ENCODE assay signal across 36 mouse cellular contexts in genomic region chr17:17857446-17857845, GRCm38 (mm10). TPM values are rescaled to one million over a fixed set of nuclear protein-coding genes. Genes with fewer than 3 reads are reported as not detected.
DNase-seq lines count a peak whose midpoint lies in the region; ATAC-seq and TF ChIP-seq lines count a peak whose summit lies in the region.
"Had no signal": no experiment of that assay in that cellular context is flagged by ENCODE, and none has a peak within 500 bp of the region (broad histone marks: within the 10 kb centered on the region; RNA-seq: fewer than 3 reads in every experiment).

No protein-coding gene starts in this region.

- no peak for ATAC-seq in embryonic facial prominence, embryonic 14.5 days (ENCODE audit: low read depth)
- 0 out of 2 replicates have a peak, but pooled peaks have one; percentile 37 for ATAC-seq in embryonic facial prominence, embryonic 15.5 days (ENCODE audit: insufficient number of reproducible peaks, low FRiP score, low TSS enrichment, low read depth)
- ATAC-seq: forebrain, embryonic 14.5 days; forebrain, postnatal 0 days; intestine, postnatal 0 days; Patski had no signal

- no peak overlapping the region for H3K9ac ChIP-seq in embryonic facial prominence, embryonic 14.5 days (ENCODE audit: low read depth, low read length)
- H3K9ac ChIP-seq in embryonic facial prominence, embryonic 15.5 days: no peak overlapping the region
- H3K9ac ChIP-seq: embryonic facial prominence, embryonic 13.5 days; forebrain, postnatal 0 days; heart, embryonic 13.5 days; hindbrain, embryonic 12.5 days; hindbrain, embryonic 15.5 days had no signal

- H3K36me3 ChIP-seq in embryonic facial prominence, embryonic 14.5 days (ENCODE audit: control insufficient read depth, insufficient read depth, low read length): 0 out of 2 replicates have a peak, but pooled peaks cover 5% of the 10 kb centered on the region
- peaks cover 3% of the 10 kb centered on the region; the same call in 1 of the 2 replicates for H3K36me3 ChIP-seq in embryonic facial prominence, embryonic 10.5 days (replicated peaks)
- H3K36me3 ChIP-seq in C2C12 (ENCODE audit: control insufficient read depth, insufficient read depth): no peaks in the 10 kb centered on the region
- H3K36me3 ChIP-seq in embryonic facial prominence, embryonic 15.5 days: peaks cover under 1% of the 10 kb centered on the region; the same call in 1 of the 2 replicates
- H3K36me3 ChIP-seq: G1E; heart, embryonic 10.5 days had no signal

- H3K4me1 ChIP-seq in embryonic facial prominence, embryonic 14.5 days (ENCODE audit: control insufficient read depth, insufficient read depth, low read length): peaks cover 8% of the 10 kb centered on the region
- peaks cover 12% of the 10 kb centered on the region for H3K4me1 ChIP-seq in embryonic facial prominence, embryonic 10.5 days
- H3K4me1 ChIP-seq in embryonic facial prominence, embryonic 15.5 days: peaks cover 10% of the 10 kb centered on the region; the same call in 1 of the 2 replicates
- H3K4me1 ChIP-seq: heart, embryonic 13.5 days; hindbrain, embryonic 12.5 days; hindbrain, embryonic 15.5 days had no signal

- no peak overlapping the region for H3ac ChIP-seq in C2C12 (ENCODE audit: control insufficient read depth, insufficient read length, low read depth)

- TF ChIP-seq CTCF in C2C12 (IDR thresholded peaks at IDR 0.05; ENCODE audit: control insufficient read depth, insufficient read depth, insufficient read length): no peak

- H3K79me3 ChIP-seq in C2C12 (ENCODE audit: low read depth): peaks cover 6% of the 10 kb centered on the region

- DNase-seq in embryonic facial prominence, embryonic 14.5 days (ENCODE audit: low spot score): peak; percentile 29
- DNase-seq in embryonic facial prominence, embryonic 10.5 days (ENCODE audit: low spot score): no peak
- peak; percentile 80 for DNase-seq in 3T3-L1 (ENCODE audit: low read depth, low spot score)
- no peak for DNase-seq in layer of hippocampus, postnatal 25 days (ENCODE audit: extremely low spot score in 1 of 2, low spot score in 1 of 2)
- DNase-seq in heart, adult 8-10 months (ENCODE audit: low spot score): no peak
- DNase-seq: adrenal gland, postnatal 10 days; adrenal gland, postnatal 36 days; cerebellum, adult 18-20 months; cerebellum, adult 9-10 months; cerebellum, postnatal 36 days; forebrain, postnatal 0 days; gastrocnemius, adult 2 months; gastrocnemius, postnatal 14 days; heart, adult 18-20 months; kidney, adult 2 months had no signal

- WGBS in embryonic facial prominence, embryonic 14.5 days: 75% methylated on average over 1 of the region's 1 CpGs
- WGBS in embryonic facial prominence, embryonic 10.5 days: 96% methylated on average over 1 of the region's 1 CpGs
- WGBS in embryonic facial prominence, embryonic 15.5 days: 76% methylated on average over 1 of the region's 1 CpGs

- H3K79me2 ChIP-seq in C2C12 (ENCODE audit: control insufficient read depth, insufficient read depth): peaks cover 28% of the 10 kb centered on the region

- H3K4me3 ChIP-seq in embryonic facial prominence, embryonic 14.5 days (ENCODE audit: low read depth, low read length): no peak overlapping the region
- no peak overlapping the region for H3K4me3 ChIP-seq in embryonic facial prominence, embryonic 10.5 days
- no peak overlapping the region for H3K4me3 ChIP-seq in C2C12 (ENCODE audit: insufficient read depth, poor library complexity, severe bottlenecking)
- H3K4me3 ChIP-seq in embryonic facial prominence, embryonic 15.5 days (replicated peaks): no peak overlapping the region
- H3K4me3 ChIP-seq: embryonic facial prominence, embryonic 13.5 days; gastrocnemius, adult 2 months; heart, embryonic 10.5 days; heart, embryonic 13.5 days; hindbrain, embryonic 12.5 days; hindbrain, embryonic 15.5 days had no signal

- H3K9me3 ChIP-seq in embryonic facial prominence, embryonic 14.5 days (ENCODE audit: control insufficient read depth, low read length): no peaks in the 10 kb centered on the region
- no peaks in the 10 kb centered on the region for H3K9me3 ChIP-seq in embryonic facial prominence, embryonic 10.5 days
- H3K9me3 ChIP-seq in embryonic facial prominence, embryonic 15.5 days (replicated peaks): no peaks in the 10 kb centered on the region
- H3K9me3 ChIP-seq: embryonic facial prominence, embryonic 13.5 days; G1E; heart, embryonic 10.5 days; heart, embryonic 13.5 days; hindbrain, embryonic 12.5 days; hindbrain, embryonic 15.5 days had no signal

- H3K4me2 ChIP-seq in embryonic facial prominence, embryonic 14.5 days (ENCODE audit: low read depth, low read length): no peak overlapping the region
- H3K4me2 ChIP-seq in embryonic facial prominence, embryonic 15.5 days (replicated peaks): no peak overlapping the region
- H3K4me2 ChIP-seq: embryonic facial prominence, embryonic 13.5 days; heart, embryonic 13.5 days; hindbrain, embryonic 12.5 days; hindbrain, embryonic 15.5 days had no signal

- H3K27me3 ChIP-seq in embryonic facial prominence, embryonic 14.5 days (replicated peaks; ENCODE audit: control insufficient read depth, insufficient read depth, low read length): no peaks in the 10 kb centered on the region
- H3K27me3 ChIP-seq in embryonic facial prominence, embryonic 10.5 days (replicated peaks; ENCODE audit: low read depth, poor library complexity, severe bottlenecking): no peaks in the 10 kb centered on the region
- H3K27me3 ChIP-seq in C2C12 (ENCODE audit: control insufficient read depth, insufficient read depth, insufficient read length): no peaks in the 10 kb centered on the region
- H3K27me3 ChIP-seq in embryonic facial prominence, embryonic 15.5 days: no peaks in the 10 kb centered on the region
- H3K27me3 ChIP-seq: CH12.LX; embryonic facial prominence, embryonic 13.5 days; heart, embryonic 13.5 days; hindbrain, embryonic 12.5 days; hindbrain, embryonic 15.5 days; Patski had no signal

- H3K27ac ChIP-seq in embryonic facial prominence, embryonic 14.5 days (replicated peaks; ENCODE audit: low read depth, low read length): no peak overlapping the region
- no peak overlapping the region for H3K27ac ChIP-seq in embryonic facial prominence, embryonic 10.5 days (replicated peaks)
- no peak overlapping the region for H3K27ac ChIP-seq in embryonic facial prominence, embryonic 15.5 days (replicated peaks)
- H3K27ac ChIP-seq: embryonic facial prominence, embryonic 13.5 days; heart, embryonic 10.5 days; heart, embryonic 13.5 days; hindbrain, embryonic 12.5 days; hindbrain, embryonic 15.5 days had no signal

TF ChIP-seq in C2C12, 6 proteins besides CTCF, POLR2A, EP300 and RAD21:
- peak; percentile 70 for TF ChIP-seq MAX (IDR thresholded peaks at IDR 0.05)
- TF ChIP-seq FOSL1 (IDR thresholded peaks at IDR 0.05; ENCODE audit: insufficient read depth, low read length, poor library complexity, severe bottlenecking): peak; percentile 40
- TF ChIP-seq MYOG (IDR thresholded peaks at IDR 0.05; ENCODE audit: control insufficient read depth, extremely low read depth, insufficient read length): no peak
- TF ChIP-seq MYOD1 (IDR thresholded peaks at IDR 0.05; ENCODE audit: control insufficient read depth, insufficient read length, low read depth): peak; percentile 95
TF ChIP-seq in C2C12: peak in this region for 3.

RNA-seq across cellular contexts. Expression of gene Has1, which starts 2.4 kb away (rescaled TPM):
- 1.0 and 1.7 TPM in 2 replicates for polyA plus RNA-seq in embryonic facial prominence, embryonic 14.5 days (2014; fragmentation: Nextera tagmentation; extraction: Ambion mirVana)
- 1.2 and 1.5 TPM in 2 replicates for polyA plus RNA-seq in embryonic facial prominence, embryonic 10.5 days (2016; fragmentation: Nextera tagmentation; extraction: Ambion mirVana)
- polyA plus RNA-seq in C2C12 (2012; fragmentation: generic; extraction: Trizol): 2.5 TPM
- 1.4 and 1.5 TPM in 2 replicates for polyA plus RNA-seq in embryonic facial prominence, embryonic 15.5 days (2015; fragmentation: Nextera tagmentation; extraction: Ambion mirVana)
- under 1 TPM; 0.40 to 0.42 TPM for total RNA-seq in layer of hippocampus, postnatal 25 days (2021)
- under 1 TPM in 3 of 4 experiments, not detected in 1; 0.57 to 0.97 (median 0.75) TPM for total RNA-seq in heart, adult 8-10 months (2022)
- total RNA-seq: CH12.LX; hematopoietic stem cell, adult 5-6 weeks had no signal
- polyA plus RNA-seq: G1E had no signal

RNA-seq across cellular contexts. Expression of gene Fpr1, which starts 26.3 kb away (rescaled TPM):
- polyA plus RNA-seq in embryonic facial prominence, embryonic 14.5 days (2014; fragmentation: Nextera tagmentation; extraction: Ambion mirVana): 0.30 and 0.89 TPM in 2 replicates
- polyA plus RNA-seq in embryonic facial prominence, embryonic 10.5 days (2016; fragmentation: Nextera tagmentation; extraction: Ambion mirVana): not detected in 2 replicates
- polyA plus RNA-seq in C2C12 (2012; fragmentation: generic; extraction: Trizol): not detected
- polyA plus RNA-seq in embryonic facial prominence, embryonic 15.5 days (2015; fragmentation: Nextera tagmentation; extraction: Ambion mirVana): 0.20 and 0.83 TPM in 2 replicates
- total RNA-seq in layer of hippocampus, postnatal 25 days (2021): not detected
- total RNA-seq in heart, adult 8-10 months (2022): not detected
- total RNA-seq: adrenal gland, adult 18-20 months; adrenal gland, postnatal 36 days; CH12.LX; forebrain, postnatal 0 days; gastrocnemius, adult 2 months; gastrocnemius, postnatal 14 days; heart, adult 18-20 months had no signal
- polyA plus RNA-seq: cortical plate, adult 2 months; embryonic facial prominence, embryonic 13.5 days; forebrain, embryonic 11.5 days; forebrain, embryonic 14.5 days; frontal cortex, adult 2 months; G1E; hindbrain, embryonic 12.5 days; intestine, embryonic 14.5 days; kidney, adult 2 months had no signal

RNA-seq across cellular contexts. Expression of gene Fpr2, which starts 30.2 kb away (rescaled TPM):
- 0.34 and 1.1 TPM in 2 replicates for polyA plus RNA-seq in embryonic facial prominence, embryonic 14.5 days (2014; fragmentation: Nextera tagmentation; extraction: Ambion mirVana)
- not detected in 2 replicates for polyA plus RNA-seq in embryonic facial prominence, embryonic 10.5 days (2016; fragmentation: Nextera tagmentation; extraction: Ambion mirVana)
- not detected for polyA plus RNA-seq in C2C12 (2012; fragmentation: generic; extraction: Trizol)
- polyA plus RNA-seq in embryonic facial prominence, embryonic 15.5 days (2015; fragmentation: Nextera tagmentation; extraction: Ambion mirVana): 0.68 and 0.77 TPM in 2 replicates
- not detected for total RNA-seq in layer of hippocampus, postnatal 25 days (2021)
- under 1 TPM in 2 of 4 experiments, not detected in 2; 0.32 to 0.38 TPM for total RNA-seq in heart, adult 8-10 months (2022)
- total RNA-seq: adrenal gland, adult 18-20 months; adrenal gland, postnatal 36 days; CH12.LX; forebrain, postnatal 0 days; gastrocnemius, adult 2 months; gastrocnemius, postnatal 14 days; heart, adult 18-20 months; heart, postnatal 25 days had no signal
- polyA plus RNA-seq: embryonic facial prominence, embryonic 13.5 days; forebrain, embryonic 11.5 days; forebrain, embryonic 14.5 days; G1E; heart, embryonic 10.5 days; heart, embryonic 13.5 days; hindbrain, embryonic 12.5 days; hindbrain, embryonic 15.5 days; intestine, postnatal 0 days had no signal

RNA-seq across cellular contexts. Expression of gene Fpr3, which starts 30.2 kb away (rescaled TPM):
- not detected in 2 replicates for polyA plus RNA-seq in embryonic facial prominence, embryonic 14.5 days (2014; fragmentation: Nextera tagmentation; extraction: Ambion mirVana)
- polyA plus RNA-seq in embryonic facial prominence, embryonic 10.5 days (2016; fragmentation: Nextera tagmentation; extraction: Ambion mirVana): not detected in 2 replicates
- not detected for polyA plus RNA-seq in C2C12 (2012; fragmentation: generic; extraction: Trizol)
- polyA plus RNA-seq in embryonic facial prominence, embryonic 15.5 days (2015; fragmentation: Nextera tagmentation; extraction: Ambion mirVana): not detected in 2 replicates
- total RNA-seq in layer of hippocampus, postnatal 25 days (2021): not detected
- total RNA-seq in heart, adult 8-10 months (2022): not detected
- total RNA-seq: adrenal gland, adult 18-20 months; adrenal gland, postnatal 10 days; adrenal gland, postnatal 36 days; CH12.LX; forebrain, postnatal 0 days; G1E; gastrocnemius, adult 2 months; gastrocnemius, postnatal 14 days; gastrocnemius, postnatal 4 days; heart, adult 18-20 months; heart, postnatal 25 days; hematopoietic stem cell, adult 5-6 weeks had no signal
- polyA plus RNA-seq: cortical plate, adult 2 months; embryonic facial prominence, embryonic 13.5 days; forebrain, embryonic 11.5 days; forebrain, embryonic 14.5 days; forebrain, postnatal 0 days; frontal cortex, adult 2 months; G1E; heart, embryonic 10.5 days; heart, embryonic 13.5 days; heart, embryonic 16.5 days; hindbrain, embryonic 12.5 days; hindbrain, embryonic 15.5 days; intestine, embryonic 14.5 days; intestine, postnatal 0 days; kidney, adult 2 months; Patski had no signal

RNA-seq across cellular contexts. Expression of gene Spaca6, which starts 30.5 kb away (rescaled TPM):
- 15.6 and 20.3 TPM in 2 replicates for polyA plus RNA-seq in embryonic facial prominence, embryonic 14.5 days (2014; fragmentation: Nextera tagmentation; extraction: Ambion mirVana)
- polyA plus RNA-seq in embryonic facial prominence, embryonic 10.5 days (2016; fragmentation: Nextera tagmentation; extraction: Ambion mirVana): 59.1 and 61.6 TPM in 2 replicates
- 11.2 TPM for polyA plus RNA-seq in C2C12 (2012; fragmentation: generic; extraction: Trizol)
- polyA plus RNA-seq in embryonic facial prominence, embryonic 15.5 days (2015; fragmentation: Nextera tagmentation; extraction: Ambion mirVana): 31.2 and 32.8 TPM in 2 replicates
- 100 to 1,000 TPM in 1 of 2 experiments, 10 to 100 TPM in 1; 48.8 to 109 TPM for total RNA-seq in layer of hippocampus, postnatal 25 days (2021)
- total RNA-seq in heart, adult 8-10 months (2022): 10 to 100 TPM in 2 of 4 experiments, 1 to 10 TPM in 2; 8.9 to 14.9 (median 10.6) TPM
- total RNA-seq: CH12.LX had no signal

Comparison
In these comparisons a context has a peak if more than half of its experiments do, and no peak if none do; other contexts are left out.
1. DNase-seq: peak in embryonic facial prominence, embryonic 14.5 days (single experiment) and 3T3-L1 (single experiment); none in embryonic facial prominence, embryonic 10.5 days (single experiment), layer of hippocampus, postnatal 25 days (0 of 2) and heart, adult 8-10 months (single experiment).